Mouse (Mus musculus) neural tube, embryonic 11.5 days (tissue): ENCODE measurements at regions not wholly inside any gene's neighbourhood (a gene's known extent, or its start where the extent isn't known, plus 50 kb on each side); places are given as distances from the start of the nearest gene placed in this dataset.
A peak's percentile ranks its signal among the peaks of the same experiment; 100 is the strongest.

Experiments used
- ATAC-seq: fragments of 200-750 bp; cut with Nextera tagmentation; 2 replicates; pipeline ENCODE4 v1.8.0; 2017; ENCODE audit warnings: moderate number of reproducible peaks, mild to moderate bottlenecking, moderate TSS enrichment, moderate library complexity; ENCODE audit not compliant: insufficient read depth, low FRiP score, low TSS enrichment
- DNase-seq: peaks from one replicate; pipeline ENCODE4 v3.0.0-alpha.2; 2015; ENCODE audit warnings: low spot score
- H3K27ac ChIP-seq: fragments of 300-500 bp; sonication (generic); 2 replicates; pipeline ENCODE4 v1.5.1; 2014; ENCODE audit warnings: low read depth, mild to moderate bottlenecking, low read length
- H3K27me3 ChIP-seq: fragments of 300-500 bp; sonication (generic); 2 replicates; pipeline ENCODE4 v1.6.1; 2014; ENCODE audit warnings: mild to moderate bottlenecking, low read length, mixed read lengths; ENCODE audit not compliant: control insufficient read depth, insufficient read depth
- H3K36me3 ChIP-seq: fragments of 300-500 bp; sonication (generic); 2 replicates; pipeline ENCODE4 v1.6.1; 2014; ENCODE audit warnings: mild to moderate bottlenecking, low read length, moderate library complexity, mixed read lengths; ENCODE audit not compliant: control insufficient read depth, insufficient read depth
- H3K4me1 ChIP-seq: fragments of 300-500 bp; sonication (generic); 2 replicates; pipeline ENCODE4 v1.6.1; 2014; ENCODE audit warnings: low read length, mixed read lengths; ENCODE audit not compliant: control insufficient read depth, insufficient read depth
- H3K4me2 ChIP-seq: fragments of 300-500 bp; sonication (generic); 2 replicates; pipeline ENCODE4 v1.6.1; 2014; ENCODE audit warnings: low read depth, mild to moderate bottlenecking, moderate library complexity
- H3K4me3 ChIP-seq: fragments of 300-500 bp; sonication (generic); 2 replicates; pipeline ENCODE4 v1.5.1; 2014; ENCODE audit warnings: low read depth, low read length
- H3K9ac ChIP-seq: fragments of 300-500 bp; sonication (generic); 2 replicates; pipeline ENCODE4 v1.6.1; 2014; ENCODE audit warnings: mild to moderate bottlenecking, low read length
- H3K9me3 ChIP-seq: fragments of 300-500 bp; sonication (generic); 2 replicates; pipeline ENCODE4 v1.6.1; 2016; ENCODE audit warnings: low read length; ENCODE audit not compliant: control insufficient read depth
- WGBS: fragments of 180-500 bp; shearing (Covaris S2); extraction: QIAGEN DNeasy Blood & Tissue Kit; methylation state at CpG from one replicate; pipeline ENCODE4 v1.1.7; 2014; 5-methylcytosine and 5-hydroxymethylcytosine counted together

DNA sequence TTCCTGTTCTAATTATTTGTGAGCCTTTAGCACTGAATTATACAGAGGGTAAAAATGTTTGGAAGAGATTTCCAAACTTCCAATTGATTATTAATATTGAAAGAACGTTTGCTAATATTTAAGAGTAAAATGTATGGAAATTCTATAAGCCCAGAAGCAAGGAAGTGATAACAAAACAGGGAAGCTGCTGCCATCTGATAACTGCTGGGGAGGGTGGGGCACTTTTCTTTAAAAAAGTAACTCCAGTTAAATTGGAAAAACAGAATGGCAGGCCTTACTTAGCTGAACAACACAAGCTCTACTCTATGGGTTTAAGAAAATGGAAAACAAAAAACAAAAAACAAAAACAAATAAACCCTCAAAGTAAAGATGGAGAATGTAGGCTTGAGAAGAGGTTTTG, 1327.7 kb downstream of the Hace1 start:
- DNase-seq (no peak), ATAC-seq (no peak)
- no peak overlapping the region for H3K9ac ChIP-seq
- H3K27ac ChIP-seq: no peak overlapping the region
- no peaks in the 10 kb centered on the region for H3K4me1 ChIP-seq
- no peaks in the 10 kb centered on the region for H3K9me3 ChIP-seq
- no peak overlapping the region for H3K4me2 ChIP-seq
- H3K4me3 ChIP-seq: no peak overlapping the region
- no peaks in the 10 kb centered on the region for H3K36me3 ChIP-seq
- H3K27me3 ChIP-seq: no peaks in the 10 kb centered on the region
- 74% methylated on average over 1 of the region's 1 CpGs for WGBS

- ATAC-seq (0 out of 2 replicates have a peak, but pooled peaks have one; percentile 38), DNase-seq (no peak)
- Histone ChIP-seq H3K4me3 (no peak overlapping the region), H3K36me3 (no peaks in the 10 kb centered on the region), H3K27me3 (no peaks in the 10 kb centered on the region), H3K4me2 (no peak overlapping the region), H3K4me1 (no peaks in the 10 kb centered on the region), H3K9me3 (no peaks in the 10 kb centered on the region), H3K27ac (no peak overlapping the region), H3K9ac (no peak overlapping the region)
- WGBS: 55% methylated on average over 7 of the region's 7 CpGs
Measured at GRCm38 (mm10) chr10:46922527-46923200, 1345.0 kb downstream of the Hace1 start.

DNA sequence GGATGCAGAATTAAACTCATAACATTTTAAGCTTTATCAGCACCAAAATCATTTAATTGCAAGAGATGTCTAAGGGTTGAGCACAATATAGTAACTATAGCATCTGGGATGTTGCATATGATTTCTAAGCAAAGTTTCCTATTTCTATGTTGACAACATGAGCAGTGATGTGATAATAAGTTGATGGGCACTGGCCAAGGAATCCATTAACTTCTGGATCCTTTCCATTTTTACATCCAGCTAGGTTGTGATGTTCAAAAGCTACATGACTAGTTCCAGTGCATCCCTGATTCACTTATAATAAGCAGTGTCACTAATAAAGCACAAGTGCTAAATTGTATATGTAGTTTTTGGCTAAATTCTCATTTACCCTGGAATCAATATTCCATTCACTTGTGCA, 1356.7 kb downstream of the Hace1 start:
- Histone ChIP-seq H3K4me1 (no peaks in the 10 kb centered on the region), H3K4me3 (no peak overlapping the region), H3K27ac (no peak overlapping the region), H3K4me2 (no peak overlapping the region), H3K36me3 (no peaks in the 10 kb centered on the region), H3K27me3 (no peaks in the 10 kb centered on the region), H3K9ac (no peak overlapping the region), H3K9me3 (no peaks in the 10 kb centered on the region)
- ATAC-seq: no peak
- no peak for DNase-seq

DNA sequence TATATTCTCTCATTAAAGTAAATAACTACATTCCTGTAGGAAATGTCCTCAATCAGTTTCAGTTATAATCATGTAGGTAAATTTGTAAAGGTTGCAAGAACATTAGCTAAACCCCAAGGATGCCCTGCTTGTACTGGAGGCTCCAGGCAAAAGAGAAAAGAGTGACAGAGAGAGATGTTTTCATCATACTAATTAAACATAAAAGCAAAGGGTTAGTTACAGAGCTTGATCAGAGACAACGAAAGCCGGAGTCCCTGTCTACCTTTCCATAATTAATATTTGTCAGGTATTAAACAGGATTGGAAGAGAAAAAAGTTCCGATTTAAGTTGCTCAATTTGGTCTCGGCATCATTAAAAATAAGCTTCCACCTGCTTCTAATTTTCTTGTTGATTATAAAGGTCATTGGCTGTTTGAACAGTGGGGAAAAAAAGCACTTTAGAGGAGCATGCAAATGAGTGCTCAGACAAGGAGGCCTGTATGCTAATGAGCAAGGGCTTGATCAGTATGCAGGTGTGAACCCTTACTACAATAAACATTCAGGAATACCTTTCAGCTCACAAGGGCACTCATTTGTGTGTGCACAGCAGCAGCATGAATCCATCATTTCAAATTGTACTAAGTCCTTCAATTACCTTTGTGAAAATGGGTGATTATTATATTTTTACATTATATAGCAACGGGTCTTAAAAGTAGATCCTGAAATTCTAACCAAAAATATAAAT, 1358.8 kb downstream of the Hace1 start:
- H3K4me3 ChIP-seq: no peak overlapping the region
- no peaks in the 10 kb centered on the region for H3K27me3 ChIP-seq
- WGBS: 89% methylated on average over 5 of the region's 5 CpGs
- H3K36me3 ChIP-seq: no peaks in the 10 kb centered on the region
- no peak for DNase-seq
- ATAC-seq: peak; percentile 40; the same call in 1 of the 2 replicates
- H3K4me2 ChIP-seq: no peak overlapping the region
- no peaks in the 10 kb centered on the region for H3K4me1 ChIP-seq
- H3K9me3 ChIP-seq: no peaks in the 10 kb centered on the region
- no peak overlapping the region for H3K9ac ChIP-seq
- H3K27ac ChIP-seq: no peak overlapping the region

GRCm38 (mm10) chr10:46939338-46939737, 1361.7 kb downstream of the Hace1 start:
- Histone ChIP-seq H3K27ac (no peak overlapping the region), H3K4me1 (no peaks in the 10 kb centered on the region), H3K4me2 (no peak overlapping the region), H3K9ac (no peak overlapping the region), H3K4me3 (no peak overlapping the region), H3K36me3 (no peaks in the 10 kb centered on the region), H3K9me3 (no peaks in the 10 kb centered on the region), H3K27me3 (no peaks in the 10 kb centered on the region)
- ATAC-seq: no peak
- no peak for DNase-seq
- WGBS: 67% methylated on average over 1 of the region's 1 CpGs

DNA sequence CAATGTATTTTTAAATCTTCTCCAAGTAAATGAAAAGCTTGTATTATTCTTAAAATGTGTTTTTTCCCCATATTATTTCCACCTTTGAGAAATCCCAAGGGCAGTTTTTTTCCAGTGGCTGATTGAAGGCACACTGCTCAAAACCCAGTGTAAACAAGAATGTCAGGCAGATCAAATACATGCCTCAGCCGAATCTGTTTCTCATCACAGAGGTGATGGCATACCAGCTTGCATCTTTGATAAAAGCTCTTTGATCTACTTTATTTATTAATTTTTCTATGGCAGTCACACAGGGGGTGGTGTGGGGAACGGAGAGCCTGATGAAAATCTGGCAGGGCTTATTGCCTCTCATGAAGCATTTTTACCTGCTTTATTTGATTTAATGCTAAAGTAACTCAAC, 1362.2 kb downstream of the Hace1 start:
- Histone ChIP-seq H3K9ac (no peak overlapping the region), H3K9me3 (no peaks in the 10 kb centered on the region), H3K4me1 (no peaks in the 10 kb centered on the region), H3K4me2 (no peak overlapping the region), H3K36me3 (no peaks in the 10 kb centered on the region), H3K4me3 (no peak overlapping the region), H3K27ac (no peak overlapping the region), H3K27me3 (no peaks in the 10 kb centered on the region)
- DNase-seq: no peak
- ATAC-seq: no peak
- 52% methylated on average over 2 of the region's 2 CpGs for whole genome bisulfite sequencing

DNA sequence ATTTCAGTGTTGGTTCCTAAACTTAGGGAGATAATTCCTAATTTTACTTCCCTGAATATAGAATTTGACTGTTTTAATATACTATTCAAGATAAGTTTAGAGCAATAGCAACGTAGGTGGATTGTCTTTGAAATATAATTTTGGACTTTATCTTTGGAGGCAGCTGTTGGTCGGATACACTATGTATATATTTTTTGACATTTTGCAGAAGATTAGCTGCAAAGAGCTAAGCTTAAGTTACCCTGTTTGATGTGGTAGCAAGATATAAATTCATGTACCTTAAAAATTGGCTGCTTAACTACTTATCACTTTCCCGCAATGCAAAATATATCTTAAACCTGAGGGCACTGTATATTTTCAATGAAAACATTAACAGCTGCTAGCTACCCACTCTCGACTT, 1375.3 kb downstream of the Hace1 start:
- Histone ChIP-seq H3K27ac (no peak overlapping the region), H3K9ac (no peak overlapping the region), H3K4me1 (no peaks in the 10 kb centered on the region), H3K36me3 (no peaks in the 10 kb centered on the region), H3K27me3 (no peaks in the 10 kb centered on the region), H3K4me3 (no peak overlapping the region), H3K9me3 (no peaks in the 10 kb centered on the region), H3K4me2 (no peak overlapping the region)
- ATAC-seq (no peak), DNase-seq (no peak)
- 84% methylated on average over 4 of the region's 4 CpGs for WGBS

DNA sequence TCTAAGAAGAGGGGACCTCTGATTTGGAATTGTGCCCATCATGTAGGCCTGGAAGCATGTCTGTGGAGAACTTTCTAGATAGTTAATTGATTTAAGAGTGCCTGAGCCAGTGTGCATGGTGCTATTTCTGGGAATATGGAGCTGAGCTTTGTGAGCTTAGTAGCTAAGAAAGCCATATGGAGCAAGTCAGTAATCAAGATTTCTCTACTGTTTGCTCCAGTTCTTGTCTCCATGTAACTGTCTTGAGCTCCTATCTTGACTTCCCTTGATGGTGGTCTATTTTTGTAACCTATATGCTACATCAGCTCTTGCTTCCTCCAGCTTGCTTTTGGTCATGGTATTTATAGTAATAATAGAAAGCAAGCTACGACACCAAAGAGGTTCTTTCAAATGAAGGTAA, 1377.1 kb downstream of the Hace1 start:
- ATAC-seq (no peak), DNase-seq (no peak)
- H3K9me3 ChIP-seq: no peaks in the 10 kb centered on the region
- H3K27ac ChIP-seq: no peak overlapping the region
- H3K36me3 ChIP-seq: no peaks in the 10 kb centered on the region
- no peak overlapping the region for H3K4me2 ChIP-seq
- no peaks in the 10 kb centered on the region for H3K4me1 ChIP-seq
- no peaks in the 10 kb centered on the region for H3K27me3 ChIP-seq
- H3K4me3 ChIP-seq: no peak overlapping the region
- WGBS: 94% methylated on average over 1 of the region's 1 CpGs
- H3K9ac ChIP-seq: no peak overlapping the region

- no peaks in the 10 kb centered on the region for H3K4me1 ChIP-seq
- H3K4me2 ChIP-seq: no peak overlapping the region
- no peaks in the 10 kb centered on the region for H3K27me3 ChIP-seq
- ATAC-seq (no peak), DNase-seq (no peak)
- H3K27ac ChIP-seq: no peak overlapping the region
- H3K9ac ChIP-seq: no peak overlapping the region
- H3K4me3 ChIP-seq: no peak overlapping the region
- H3K9me3 ChIP-seq: no peaks in the 10 kb centered on the region
- no peaks in the 10 kb centered on the region for H3K36me3 ChIP-seq
Measured at GRCm38 (mm10) chr10:46980410-46980809, 1402.8 kb downstream of the Hace1 start.
